ENCODE assay signal across 12 mouse cellular contexts in genomic region chr3:128990183-128990912, GRCm38 (mm10).
DNase-seq lines count a peak whose midpoint lies in the region; ATAC-seq and TF ChIP-seq lines count a peak whose summit lies in the region.
"Had no signal": no experiment of that assay in that cellular context is flagged by ENCODE, and none has a peak within 500 bp of the region (broad histone marks: within the 10 kb centered on the region; RNA-seq: fewer than 3 reads in every experiment).

No protein-coding gene starts in this region.

- no peak overlapping the region for H3K4me2 ChIP-seq in forebrain, embryonic 13.5 days
- H3K4me2 ChIP-seq in intestine, embryonic 14.5 days (ENCODE audit: low read length): 0 out of 2 replicates have a peak overlapping the region, but pooled peaks have one; percentile 4
- H3K4me2 ChIP-seq in intestine, embryonic 15.5 days (replicated peaks): no peak overlapping the region
- H3K4me2 ChIP-seq in neural tube, embryonic 12.5 days (replicated peaks): no peak overlapping the region
- H3K4me2 ChIP-seq in neural tube, embryonic 15.5 days: no peak overlapping the region
- H3K4me2 ChIP-seq in stomach, postnatal 0 days (replicated peaks; ENCODE audit: low read depth): peak overlapping the region; percentile 12
- H3K4me2 ChIP-seq: liver, embryonic 12.5 days had no signal

- no peaks in the 10 kb centered on the region for H3K4me1 ChIP-seq in forebrain, embryonic 13.5 days
- H3K4me1 ChIP-seq in forebrain, embryonic 10.5 days: no peaks in the 10 kb centered on the region
- H3K4me1 ChIP-seq in intestine, embryonic 14.5 days (replicated peaks; ENCODE audit: control insufficient read depth, insufficient read depth, low read length): no peaks in the 10 kb centered on the region
- no peaks in the 10 kb centered on the region for H3K4me1 ChIP-seq in intestine, embryonic 15.5 days (replicated peaks)
- no peaks in the 10 kb centered on the region for H3K4me1 ChIP-seq in neural tube, embryonic 12.5 days
- no peaks in the 10 kb centered on the region for H3K4me1 ChIP-seq in neural tube, embryonic 15.5 days
- no peaks in the 10 kb centered on the region for H3K4me1 ChIP-seq in stomach, postnatal 0 days (replicated peaks; ENCODE audit: control insufficient read depth, insufficient read depth)
- H3K4me1 ChIP-seq: liver, embryonic 12.5 days had no signal

- no peak overlapping the region for H3K4me3 ChIP-seq in forebrain, embryonic 13.5 days
- H3K4me3 ChIP-seq in forebrain, embryonic 10.5 days: no peak overlapping the region
- no peak overlapping the region for H3K4me3 ChIP-seq in intestine, embryonic 14.5 days (ENCODE audit: low read depth, low read length)
- no peak overlapping the region for H3K4me3 ChIP-seq in intestine, embryonic 15.5 days (replicated peaks)
- no peak overlapping the region for H3K4me3 ChIP-seq in neural tube, embryonic 12.5 days
- H3K4me3 ChIP-seq in neural tube, embryonic 15.5 days (replicated peaks): no peak overlapping the region
- no peak overlapping the region for H3K4me3 ChIP-seq in stomach, postnatal 0 days (ENCODE audit: low read depth, low read length)
- H3K4me3 ChIP-seq: liver, embryonic 12.5 days had no signal

- TF ChIP-seq CTCF in stomach, postnatal 0 days (IDR thresholded peaks at IDR 0.05; ENCODE audit: low read depth): no peak

- no peaks in the 10 kb centered on the region for H3K9me3 ChIP-seq in forebrain, embryonic 13.5 days (replicated peaks)
- no peaks in the 10 kb centered on the region for H3K9me3 ChIP-seq in forebrain, embryonic 10.5 days
- H3K9me3 ChIP-seq in intestine, embryonic 14.5 days (ENCODE audit: control insufficient read depth, low read length): no peaks in the 10 kb centered on the region
- no peaks in the 10 kb centered on the region for H3K9me3 ChIP-seq in intestine, embryonic 15.5 days
- H3K9me3 ChIP-seq in neural tube, embryonic 12.5 days: no peaks in the 10 kb centered on the region
- H3K9me3 ChIP-seq in neural tube, embryonic 15.5 days (replicated peaks): no peaks in the 10 kb centered on the region
- no peaks in the 10 kb centered on the region for H3K9me3 ChIP-seq in stomach, postnatal 0 days (ENCODE audit: control insufficient read depth, low read length)
- H3K9me3 ChIP-seq: liver, embryonic 12.5 days had no signal

- H3K9ac ChIP-seq in forebrain, embryonic 13.5 days: no peak overlapping the region
- H3K9ac ChIP-seq in intestine, embryonic 14.5 days (ENCODE audit: low read length): no peak overlapping the region
- H3K9ac ChIP-seq in intestine, embryonic 15.5 days: no peak overlapping the region
- H3K9ac ChIP-seq in neural tube, embryonic 12.5 days: no peak overlapping the region
- no peak overlapping the region for H3K9ac ChIP-seq in neural tube, embryonic 15.5 days (replicated peaks)
- no peak overlapping the region for H3K9ac ChIP-seq in stomach, postnatal 0 days (ENCODE audit: low read length)
- H3K9ac ChIP-seq: liver, embryonic 12.5 days had no signal

- no peak for DNase-seq in forebrain, embryonic 10.5 days (ENCODE audit: extremely low spot score, low spot score)
- DNase-seq in intestine, embryonic 14.5 days (ENCODE audit: low spot score): no peak
- no peak for DNase-seq in stomach, postnatal 0 days (ENCODE audit: low spot score)
- DNase-seq in Muller cell, postnatal 12 days (ENCODE audit: inconsistent ontology term): no peak
- DNase-seq: embryo, embryonic 11 days; midbrain, embryonic 14.5 days; retina, postnatal 1 day had no signal

- no peak for TF ChIP-seq EP300 in stomach, postnatal 0 days (optimal IDR thresholded peaks at IDR 0.05)

- peak; percentile 33; the same call in 1 of the 2 replicates for ATAC-seq in forebrain, embryonic 13.5 days
- ATAC-seq in intestine, embryonic 14.5 days (replicated peaks; ENCODE audit: low FRiP score, low TSS enrichment, low read depth): no peak
- no peak for ATAC-seq in intestine, embryonic 15.5 days
- 0 out of 2 replicates have a peak, but pooled peaks have one; percentile 29 for ATAC-seq in neural tube, embryonic 12.5 days (ENCODE audit: low FRiP score, low read depth)
- no peak for ATAC-seq in neural tube, embryonic 15.5 days (ENCODE audit: low FRiP score)
- ATAC-seq in stomach, postnatal 0 days (ENCODE audit: low FRiP score, low TSS enrichment): no peak
- ATAC-seq: liver, embryonic 12.5 days had no signal

- no peaks in the 10 kb centered on the region for H3K36me3 ChIP-seq in forebrain, embryonic 13.5 days (ENCODE audit: poor library complexity, severe bottlenecking)
- H3K36me3 ChIP-seq in forebrain, embryonic 10.5 days (replicated peaks): no peaks in the 10 kb centered on the region
- no peaks in the 10 kb centered on the region for H3K36me3 ChIP-seq in intestine, embryonic 14.5 days (ENCODE audit: control insufficient read depth, insufficient read depth, low read length)
- no peaks in the 10 kb centered on the region for H3K36me3 ChIP-seq in intestine, embryonic 15.5 days
- H3K36me3 ChIP-seq in neural tube, embryonic 12.5 days: no peaks in the 10 kb centered on the region
- no peaks in the 10 kb centered on the region for H3K36me3 ChIP-seq in neural tube, embryonic 15.5 days
- H3K36me3 ChIP-seq in stomach, postnatal 0 days (ENCODE audit: control insufficient read depth, insufficient read depth, low read length): no peaks in the 10 kb centered on the region
- H3K36me3 ChIP-seq: liver, embryonic 12.5 days had no signal

- no peak overlapping the region for H3K27ac ChIP-seq in forebrain, embryonic 13.5 days
- no peak overlapping the region for H3K27ac ChIP-seq in forebrain, embryonic 10.5 days
- no peak overlapping the region for H3K27ac ChIP-seq in intestine, embryonic 14.5 days (ENCODE audit: low read depth)
- no peak overlapping the region for H3K27ac ChIP-seq in intestine, embryonic 15.5 days
- H3K27ac ChIP-seq in neural tube, embryonic 12.5 days: no peak overlapping the region
- H3K27ac ChIP-seq in neural tube, embryonic 15.5 days (replicated peaks): no peak overlapping the region
- no peak overlapping the region for H3K27ac ChIP-seq in stomach, postnatal 0 days (replicated peaks)
- H3K27ac ChIP-seq: liver, embryonic 12.5 days had no signal

- 81% methylated on average over 17 of the region's 17 CpGs for WGBS in forebrain, embryonic 13.5 days
- 86% methylated on average over 17 of the region's 17 CpGs for WGBS in forebrain, embryonic 10.5 days
- WGBS in intestine, embryonic 14.5 days: 72% methylated on average over 17 of the region's 17 CpGs
- WGBS in intestine, embryonic 15.5 days: 71% methylated on average over 17 of the region's 17 CpGs
- WGBS in neural tube, embryonic 12.5 days: 85% methylated on average over 17 of the region's 17 CpGs
- WGBS in neural tube, embryonic 15.5 days: 81% methylated on average over 17 of the region's 17 CpGs
- whole genome bisulfite sequencing in stomach, postnatal 0 days: 56% methylated on average over 15 of the region's 17 CpGs

- no peaks in the 10 kb centered on the region for H3K27me3 ChIP-seq in forebrain, embryonic 13.5 days
- no peaks in the 10 kb centered on the region for H3K27me3 ChIP-seq in forebrain, embryonic 10.5 days (ENCODE audit: poor library complexity, severe bottlenecking)
- no peaks in the 10 kb centered on the region for H3K27me3 ChIP-seq in intestine, embryonic 14.5 days (replicated peaks; ENCODE audit: control insufficient read depth, insufficient read depth, low read length)
- no peaks in the 10 kb centered on the region for H3K27me3 ChIP-seq in intestine, embryonic 15.5 days (replicated peaks)
- H3K27me3 ChIP-seq in neural tube, embryonic 12.5 days (replicated peaks): no peaks in the 10 kb centered on the region
- no peaks in the 10 kb centered on the region for H3K27me3 ChIP-seq in neural tube, embryonic 15.5 days (replicated peaks)
- H3K27me3 ChIP-seq in stomach, postnatal 0 days (ENCODE audit: control insufficient read depth, insufficient read depth, low read length): no peaks in the 10 kb centered on the region
- H3K27me3 ChIP-seq: liver, embryonic 12.5 days had no signal

Comparison
In these comparisons a context has a peak if more than half of its experiments do, and no peak if none do; other contexts are left out.
1. ATAC-seq: peak in forebrain, embryonic 13.5 days (single experiment) and neural tube, embryonic 12.5 days (single experiment); none in intestine, embryonic 14.5 days (single experiment), intestine, embryonic 15.5 days (single experiment), neural tube, embryonic 15.5 days (single experiment) and stomach, postnatal 0 days (single experiment).
2. H3K4me2 ChIP-seq: peak in intestine, embryonic 14.5 days (single experiment) and stomach, postnatal 0 days (single experiment); none in forebrain, embryonic 13.5 days (single experiment), intestine, embryonic 15.5 days (single experiment), neural tube, embryonic 12.5 days (single experiment) and neural tube, embryonic 15.5 days (single experiment).